Mouse (Mus musculus) myocyte (in vitro differentiated cells): ENCODE measurements around the gene Ptx3.

Source experiments
- MAX ChIP-seq: IDR thresholded peaks from one replicate; pipeline ENCODE4 v1.6.1; 2011; ENCODE audit warnings: low read depth, mild to moderate bottlenecking, control low read depth
- POLR2A ChIP-seq: IDR thresholded peaks from one replicate; pipeline ENCODE4 v1.6.1; 2011; ENCODE audit warnings: low read depth, mild to moderate bottlenecking, control low read depth, moderate library complexity; ENCODE audit not compliant: insufficient read length
- POLR2AphosphoS2 ChIP-seq: IDR thresholded peaks from one replicate; pipeline ENCODE4 v1.6.1; 2011; ENCODE audit warnings: low read depth, control low read depth; ENCODE audit not compliant: insufficient read length

DNA sequence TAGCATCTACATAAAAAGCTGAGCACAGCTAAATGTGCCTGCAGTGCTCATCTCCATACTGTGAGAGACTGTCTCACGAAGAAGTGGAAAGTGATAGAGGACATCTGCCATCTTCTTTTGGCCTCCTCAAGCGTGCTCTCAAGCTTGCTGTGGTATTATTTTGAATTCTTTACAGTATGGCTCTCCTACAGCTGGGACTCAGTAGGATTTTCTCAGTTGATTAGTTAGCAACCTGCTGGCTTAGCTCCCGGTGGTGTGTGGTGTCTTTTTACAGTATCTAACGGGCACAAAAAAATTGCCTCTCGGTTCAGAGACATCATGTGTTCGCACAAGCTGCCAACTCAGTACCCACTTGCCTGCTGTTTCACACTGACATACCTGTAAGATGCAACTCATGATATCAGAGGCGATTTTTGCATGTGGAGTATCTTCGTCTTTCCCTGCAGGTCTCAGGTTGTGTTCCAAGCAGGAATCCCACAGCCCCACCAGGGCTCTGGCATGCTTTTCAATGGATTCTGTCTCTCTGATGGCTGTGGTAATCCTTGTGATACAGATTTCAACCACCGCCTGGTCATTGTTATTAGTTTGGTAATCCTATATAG is 34.9 kb downstream of the Ptx3 start:
- TF ChIP-seq MAX: no peak
- TF ChIP-seq POLR2A: no peak
- TF ChIP-seq POLR2AphosphoS2: no peak
